Mouse (Mus musculus) forebrain, postnatal 0 days (tissue): ENCODE data around the gene Phospho2. TPM values are rescaled to one million over a fixed set of nuclear protein-coding genes. Genes with fewer than 3 reads are reported as not detected.
"Not testable (repeated sequence)": the region's sequence is repeated elsewhere in the genome, so short reads cannot be mapped to it uniquely, and the experiment has no call there.

ENCODE experiments used
- ATAC-seq: fragments of 200-750 bp; cut with Nextera tagmentation; 2 replicates; pipeline ENCODE4 v1.8.0; 2017; ENCODE audit warnings: mild to moderate bottlenecking, moderate library complexity
- DNase-seq: peaks from one replicate; pipeline ENCODE4 v3.0.0-alpha.2; 2015
- H3K27ac ChIP-seq: fragments of 300-500 bp; sonication (generic); 2 replicates; pipeline ENCODE4 v1.5.1; 2014; ENCODE audit warnings: low read depth, mild to moderate bottlenecking, antibody characterized with exemption, low read length, moderate library complexity, mixed read lengths
- H3K27me3 ChIP-seq: fragments of 300-500 bp; sonication (generic); 2 replicates; pipeline ENCODE4 v1.6.1; 2014; ENCODE audit warnings: mild to moderate bottlenecking, low read length, mixed read lengths; ENCODE audit not compliant: insufficient read depth
- H3K36me3 ChIP-seq: fragments of 300-500 bp; sonication (generic); 2 replicates; pipeline ENCODE4 v1.6.1; 2014; ENCODE audit warnings: mild to moderate bottlenecking, moderate library complexity; ENCODE audit not compliant: insufficient read depth
- H3K4me1 ChIP-seq: fragments of 300-500 bp; sonication (generic); 2 replicates; pipeline ENCODE4 v1.6.1; 2014; ENCODE audit warnings: antibody characterized with exemption; ENCODE audit not compliant: insufficient read depth
- H3K4me2 ChIP-seq: fragments of 300-500 bp; sonication (generic); 2 replicates; pipeline ENCODE4 v1.6.1; 2014; ENCODE audit warnings: low read depth, mild to moderate bottlenecking, moderate library complexity
- H3K4me3 ChIP-seq: fragments of 300-500 bp; sonication (generic); 2 replicates; pipeline ENCODE4 v1.5.1; 2014; ENCODE audit warnings: low read depth, low read length, mixed read lengths
- H3K9ac ChIP-seq: fragments of 300-500 bp; sonication (generic); 2 replicates; pipeline ENCODE4 v1.6.1; 2014; ENCODE audit warnings: mild to moderate bottlenecking
- H3K9me3 ChIP-seq: fragments of 300-500 bp; sonication (generic); 2 replicates; pipeline ENCODE4 v1.6.1; 2016; ENCODE audit warnings: low read length
- CTCF ChIP-seq: sonication (generic); IDR thresholded peaks from 2 replicates; pipeline ENCODE4 v1.5.1; 2016; ENCODE audit warnings: antibody characterized with exemption, control low read depth, low read depth
- WGBS: fragments of 180-500 bp; shearing (Covaris S2); extraction: QIAGEN DNeasy Blood & Tissue Kit; methylation state at CpG from one replicate; pipeline ENCODE4 v1.1.7; 2014; 5-methylcytosine and 5-hydroxymethylcytosine counted together
- polyA plus RNA-seq: library from polyadenylated mRNA; unstranded; fragments of >200 nt; fragmentation: Nextera tagmentation; extraction: Ambion mirVana; gene quantifications from 2 replicates; pipeline ENCODE4 v1.2.1, GENCODE M21; 2015
- total RNA-seq: library from RNA; depleted of rRNA; stranded (reverse); fragments of >200 nt; gene quantifications from 2 replicates; pipeline ENCODE4 v1.2.3, GENCODE M21; 2014

The Phospho2 gene
- total and polyA plus RNA-seq, 2 experiments from 2014 or later, result 29.8 to 39.2 TPM

DNA sequence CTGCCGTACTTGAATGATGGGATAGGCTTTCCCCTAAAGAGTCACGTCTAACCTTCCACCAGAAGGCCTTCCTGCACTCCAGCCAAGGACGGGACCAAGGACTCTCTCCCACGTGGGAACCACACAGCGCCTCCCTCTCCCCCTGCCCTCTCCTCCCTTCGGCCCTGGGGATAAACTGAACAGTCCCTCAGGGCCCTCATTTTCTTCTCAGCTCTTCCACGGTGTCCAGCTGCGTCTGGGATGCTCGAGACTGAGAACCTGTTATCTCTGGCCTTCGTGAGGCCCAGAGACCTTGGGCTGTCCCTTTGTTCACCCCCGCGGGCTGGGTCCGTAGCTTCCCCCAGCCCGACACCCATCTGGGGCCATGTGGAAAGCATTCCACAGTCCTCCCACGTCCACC, 20.7 kb downstream of the Phospho2 start:
- no peak for ATAC-seq

DNA sequence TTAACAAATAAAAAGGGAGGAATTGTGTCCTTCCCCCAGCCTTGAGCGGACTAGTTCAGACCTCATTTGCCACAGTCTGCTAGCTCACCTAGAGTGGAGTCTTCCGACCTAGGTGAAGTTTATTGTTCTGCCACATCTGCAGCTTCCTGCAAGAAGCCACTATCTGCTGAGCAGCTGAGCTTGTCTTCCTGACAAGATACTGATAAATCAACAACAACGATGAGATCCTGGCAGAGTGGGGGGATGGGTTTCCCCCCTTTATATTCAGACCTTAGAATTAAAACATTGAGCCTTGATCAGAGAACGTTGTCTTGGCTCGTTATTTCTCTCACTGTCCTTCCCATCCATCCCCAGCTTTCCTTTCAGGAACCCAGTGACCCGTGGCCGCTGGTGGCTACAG, 21.9 kb downstream of the Phospho2 start:
- not testable (repeated sequence) for H3K9me3 ChIP-seq, H3K27me3 ChIP-seq, H3K4me3 ChIP-seq, H3K9ac ChIP-seq, H3K27ac ChIP-seq, H3K4me2 ChIP-seq, ATAC-seq, H3K4me1 ChIP-seq, H3K36me3 ChIP-seq, DNase-seq
- 62% methylated on average over 7 of the region's 7 CpGs for WGBS

More for the DNA sequence above, 20.7 kb downstream of the Phospho2 start:
- WGBS, result 76% methylated on average over 15 of the region's 15 CpGs
- DNase-seq, result no peak
- Histone ChIP-seq H3K4me3 (no peak overlapping the region), H3K36me3 (no peaks in the 10 kb centered on the region), H3K4me2 (no peak overlapping the region), H3K27ac (no peak overlapping the region), H3K4me1 (no peaks in the 10 kb centered on the region), H3K9me3 (no peaks in the 10 kb centered on the region), H3K9ac (no peak overlapping the region), H3K27me3 (no peaks in the 10 kb centered on the region)
- no peak for TF ChIP-seq CTCF

DNA sequence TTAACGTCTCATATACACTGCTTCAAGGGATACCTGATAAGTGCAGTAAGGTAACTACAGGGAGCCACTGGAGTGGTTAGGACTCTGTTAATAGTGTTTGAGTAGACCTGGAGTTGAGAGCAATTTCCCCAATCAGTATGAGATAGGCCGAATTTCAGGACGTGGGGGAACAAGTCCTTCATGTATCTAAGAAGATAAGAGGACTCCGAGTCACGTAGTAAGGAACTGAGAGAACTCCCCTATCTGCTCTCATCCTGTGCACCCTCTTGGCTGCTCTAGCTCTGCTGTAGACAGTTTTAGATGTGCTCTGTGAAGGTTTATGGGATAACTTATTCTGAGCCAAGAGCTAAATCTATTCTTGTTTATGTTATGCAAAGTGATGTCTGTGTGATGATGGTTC, 27.2 kb downstream of the Phospho2 start:
- Histone ChIP-seq H3K27me3 (no peaks in the 10 kb centered on the region), H3K9me3 (no peaks in the 10 kb centered on the region), H3K27ac (no peak overlapping the region), H3K4me2 (no peak overlapping the region), H3K4me1 (peaks cover 1% of the 10 kb centered on the region; the same call in 1 of the 2 replicates), H3K36me3 (no peaks in the 10 kb centered on the region), H3K4me3 (no peak overlapping the region), H3K9ac (no peak overlapping the region)
- ATAC-seq (no peak; the same call in 1 of the 2 replicates), DNase-seq (no peak)
- TF ChIP-seq CTCF, result no peak
- WGBS, result 85% methylated on average over 5 of the region's 5 CpGs

DNA sequence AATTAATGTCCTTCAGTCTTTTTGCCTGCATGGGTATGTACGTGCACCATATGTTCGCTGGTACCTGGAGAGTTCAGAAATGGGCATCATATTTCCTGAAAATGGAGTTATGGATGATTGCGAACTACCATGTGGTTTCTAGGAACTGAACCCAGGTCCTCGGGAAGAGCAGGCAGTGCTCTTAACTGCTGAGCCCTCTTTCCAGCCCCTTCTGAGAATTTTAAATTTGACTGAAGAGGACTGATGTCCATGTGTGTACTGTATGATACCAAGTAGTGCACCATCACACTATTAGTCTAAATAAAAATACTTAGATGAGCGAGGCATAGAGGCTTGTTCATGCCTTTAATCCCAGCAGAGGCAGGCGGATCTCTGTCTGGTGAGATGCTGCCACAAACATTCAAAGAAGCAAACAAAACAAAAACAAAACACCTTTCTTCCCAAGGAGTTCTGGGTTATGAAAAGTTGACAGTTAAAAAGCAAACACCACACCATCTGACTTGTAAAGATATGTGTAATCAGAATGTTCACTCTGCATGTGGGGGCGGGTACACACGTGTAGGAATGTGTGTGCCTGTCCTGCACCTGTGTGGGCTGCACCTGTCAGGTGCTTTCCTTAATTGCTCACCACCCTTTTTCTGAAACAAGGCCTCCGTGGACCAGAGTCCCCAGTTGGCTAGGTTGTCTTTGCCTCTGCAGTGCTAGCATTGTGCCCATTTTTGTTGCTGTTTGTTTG, 29.1 kb downstream of the Phospho2 start:
- DNase-seq, result no peak
- no peak overlapping the region for H3K27ac ChIP-seq
- H3K9ac ChIP-seq, result no peak overlapping the region
- no peak for TF ChIP-seq CTCF
- H3K4me3 ChIP-seq, result no peak overlapping the region
- no peaks in the 10 kb centered on the region for H3K27me3 ChIP-seq
- WGBS, result 86% methylated on average over 9 of the region's 9 CpGs
- no peaks in the 10 kb centered on the region for H3K9me3 ChIP-seq
- H3K4me2 ChIP-seq, result no peak overlapping the region
- H3K36me3 ChIP-seq, result no peaks in the 10 kb centered on the region
- ATAC-seq, result no peak
- peaks cover 8% of the 10 kb centered on the region; the same call in 1 of the 2 replicates for H3K4me1 ChIP-seq

DNA sequence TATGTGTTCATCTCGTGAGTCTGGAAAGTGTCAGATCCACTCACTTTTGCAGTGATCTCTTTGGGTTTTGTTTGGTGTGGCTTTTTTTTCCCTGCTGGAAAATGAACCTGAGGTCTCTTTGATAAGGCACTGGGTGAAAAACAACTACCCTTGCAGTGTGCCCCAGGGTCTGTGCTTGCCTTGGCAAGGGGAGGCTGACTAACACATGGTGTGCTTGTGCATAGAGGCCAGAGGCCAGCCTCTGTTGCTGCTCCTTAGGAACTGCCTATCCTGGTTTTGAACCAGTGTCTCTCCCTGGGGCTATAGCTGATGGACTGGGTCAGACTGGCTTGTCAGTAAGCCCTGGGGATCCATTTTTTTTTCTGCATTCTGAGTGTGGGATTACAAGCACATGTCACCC, 30.8 kb downstream of the Phospho2 start:
- Histone ChIP-seq H3K36me3 (0 out of 2 replicates have a peak, but pooled peaks cover 7% of the 10 kb centered on the region), H3K4me3 (no peak overlapping the region), H3K4me2 (no peak overlapping the region), H3K27me3 (no peaks in the 10 kb centered on the region), H3K27ac (no peak overlapping the region), H3K9ac (no peak overlapping the region), H3K9me3 (no peaks in the 10 kb centered on the region), H3K4me1 (peaks cover 24% of the 10 kb centered on the region)
- WGBS, result 61% methylated on average over 1 of the region's 1 CpGs
- ATAC-seq (no peak), DNase-seq (no peak)
- no peak for TF ChIP-seq CTCF

DNA sequence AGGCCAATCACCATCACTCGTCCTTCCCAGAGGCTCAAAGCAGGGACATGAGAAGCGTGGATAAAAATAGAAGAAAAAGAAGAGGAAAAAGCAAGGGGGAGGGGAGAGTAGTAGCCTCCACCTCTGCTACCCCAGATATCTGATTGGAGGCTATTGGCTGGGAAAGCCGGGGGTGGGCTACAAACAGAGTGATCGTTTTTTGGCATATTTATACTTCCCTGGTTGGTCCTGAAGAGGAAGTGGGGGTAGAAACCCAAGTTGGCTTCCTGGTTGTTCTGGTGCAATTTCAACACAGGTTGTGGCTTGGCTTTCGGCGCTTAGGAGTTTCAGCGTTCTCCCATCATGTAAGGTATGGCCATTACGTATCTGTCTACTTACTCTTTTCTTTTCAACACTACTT, 32.3 kb downstream of the Phospho2 start, which contains the start of gene Klhl23:
TSS of gene Klhl23 (plus strand) at position 234 of the 400 bp plus-strand sequence.
- Histone ChIP-seq H3K9ac (peak within 1 kb of the TSS; percentile 95), H3K4me3 (peak within 1 kb of the TSS; percentile 89), H3K4me1 (peaks cover 33% of the 10 kb centered on the region), H3K4me2 (peak within 1 kb of the TSS; percentile 67), H3K9me3 (no peaks in the 10 kb centered on the region), H3K36me3 (0 out of 2 replicates have a peak, but pooled peaks cover 7% of the 10 kb centered on the region), H3K27me3 (no peaks in the 10 kb centered on the region), H3K27ac (peak within 1 kb of the TSS; percentile 98)
- WGBS, result 19% methylated on average over 8 of the region's 8 CpGs
- ATAC-seq (no peak), DNase-seq (no peak)
- TF ChIP-seq CTCF, result no peak

DNA sequence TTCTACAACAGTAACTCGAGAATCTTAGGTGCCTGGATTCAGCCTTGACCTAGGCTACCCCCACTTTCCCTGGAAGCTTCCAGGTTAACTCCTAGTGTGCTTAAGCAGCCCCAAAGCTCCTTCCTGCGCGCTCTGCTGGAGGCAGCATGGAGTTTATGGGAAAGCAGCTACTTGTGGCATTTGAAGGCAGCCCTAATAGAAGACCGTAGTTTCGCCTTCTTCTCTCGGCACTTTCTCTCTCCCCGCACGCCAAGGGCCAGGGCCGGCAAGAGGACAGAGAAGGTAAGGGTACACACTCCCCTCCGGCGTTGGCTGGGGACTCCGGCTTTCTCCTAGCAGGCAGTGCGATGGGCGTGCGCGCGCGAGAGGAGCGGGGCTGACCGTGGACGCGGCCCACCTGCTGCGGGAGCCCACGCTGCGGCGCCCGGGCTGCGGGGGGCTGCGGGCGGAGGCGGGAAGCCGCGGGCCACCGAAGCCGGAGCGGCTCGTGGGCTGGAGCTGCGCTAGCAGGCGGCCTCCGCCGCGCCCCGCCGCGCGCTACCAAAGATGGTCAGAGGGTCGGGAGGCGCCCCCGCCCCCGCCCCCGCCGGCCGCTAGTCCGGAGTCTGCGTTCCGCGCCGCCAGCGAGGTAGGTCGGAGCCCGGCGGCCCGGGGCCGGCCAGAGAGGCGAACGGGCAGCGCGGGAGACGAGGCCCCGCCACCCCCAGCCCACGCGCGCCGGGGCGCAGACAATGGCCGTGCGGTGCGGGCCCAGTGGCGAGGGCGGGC, 33.1 kb downstream of the Phospho2 start:
- Histone ChIP-seq H3K4me2 (peak overlapping the region; percentile 67), H3K36me3 (0 out of 2 replicates have a peak, but pooled peaks cover 7% of the 10 kb centered on the region), H3K4me3 (peak overlapping the region; percentile 89), H3K27ac (peak overlapping the region; percentile 98), H3K9me3 (no peaks in the 10 kb centered on the region), H3K9ac (peak overlapping the region; percentile 95), H3K27me3 (no peaks in the 10 kb centered on the region), H3K4me1 (peaks cover 33% of the 10 kb centered on the region)
- DNase-seq (peak; percentile 75), ATAC-seq (peak; percentile 81)
- peak; percentile 54 for TF ChIP-seq CTCF
- under 1% methylated on average over 50 of the region's 80 CpGs for WGBS
